9 mouse cellular contexts compared by ENCODE assay signal in genomic region chr17:86437516-86438277, GRCm38 (mm10).
A peak's percentile ranks its signal among the peaks of the same experiment; 100 is the strongest.
DNase-seq lines count a peak whose midpoint lies in the region; ATAC-seq and TF ChIP-seq lines count a peak whose summit lies in the region.
"Had no signal": no experiment of that assay in that cellular context is flagged by ENCODE, and none has a peak within 500 bp of the region (broad histone marks: within the 10 kb centered on the region; RNA-seq: fewer than 3 reads in every experiment).

No protein-coding gene starts in this region.

- H3K4me2 ChIP-seq in heart, embryonic 16.5 days (ENCODE audit: low read depth, low read length), result peak overlapping the region; percentile 69
- no peak overlapping the region for H3K4me2 ChIP-seq in forebrain, embryonic 11.5 days (ENCODE audit: low read depth, low read length, severe bottlenecking)
- H3K4me2 ChIP-seq: lung, embryonic 14.5 days had no signal

- TF ChIP-seq POLR2A in cerebellum, adult 2 months (IDR thresholded peaks at IDR 0.05; ENCODE audit: borderline replicate concordance, insufficient read depth, low read length), result no peak

- peaks cover 48% of the 10 kb centered on the region for H3K4me1 ChIP-seq in cerebellum, adult 2 months (ENCODE audit: control insufficient read depth, insufficient read depth, low read length)
- peaks cover 53% of the 10 kb centered on the region for H3K4me1 ChIP-seq in heart, embryonic 16.5 days (ENCODE audit: control insufficient read depth, insufficient read depth, low read length)
- H3K4me1 ChIP-seq in forebrain, embryonic 11.5 days (replicated peaks; ENCODE audit: control insufficient read depth, insufficient read depth, low read length), result no peaks in the 10 kb centered on the region

- no peaks in the 10 kb centered on the region for H3K27me3 ChIP-seq in cerebellum, adult 2 months (ENCODE audit: control insufficient read depth, insufficient read depth, low read length)
- H3K27me3 ChIP-seq in heart, embryonic 16.5 days (ENCODE audit: control insufficient read depth, insufficient read depth, low read length), result no peaks in the 10 kb centered on the region
- H3K27me3 ChIP-seq in forebrain, embryonic 11.5 days (ENCODE audit: control insufficient read depth, insufficient read depth, low read length), result no peaks in the 10 kb centered on the region

- H3K27ac ChIP-seq in cerebellum, adult 2 months (ENCODE audit: insufficient read depth, low read length), result peak overlapping the region; percentile 92
- H3K27ac ChIP-seq in heart, embryonic 16.5 days (ENCODE audit: low read length), result peak overlapping the region; percentile 93
- H3K27ac ChIP-seq in forebrain, embryonic 11.5 days (ENCODE audit: low read depth, low read length), result no peak overlapping the region

- no peaks in the 10 kb centered on the region for H3K36me3 ChIP-seq in heart, embryonic 16.5 days (ENCODE audit: control insufficient read depth, insufficient read depth)
- H3K36me3 ChIP-seq in forebrain, embryonic 11.5 days (ENCODE audit: control insufficient read depth, insufficient read depth, low read length), result no peaks in the 10 kb centered on the region

- ATAC-seq in heart, embryonic 16.5 days (replicated peaks; ENCODE audit: extremely low read depth, insufficient read depth, low FRiP score), result 0 out of 2 replicates have a peak, but pooled peaks have one; percentile 42
- no peak for ATAC-seq in forebrain, embryonic 11.5 days (replicated peaks; ENCODE audit: low FRiP score)

- DNase-seq in gastrocnemius, adult 18-20 months (ENCODE audit: low spot score), result peak; percentile 82
- DNase-seq in gastrocnemius, postnatal 4 days (ENCODE audit: low spot score in 2 of 2), result no peak
- DNase-seq in cerebellum, adult 2 months, result peak; percentile 60 to 80
- DNase-seq in lung, postnatal 36 days, result peak; percentile 41
- DNase-seq in telencephalon, adult 2 months (ENCODE audit: low read depth, low spot score), result peak; percentile 92
- DNase-seq in forebrain, embryonic 11.5 days (ENCODE audit: low spot score), result no peak
- no peak for DNase-seq in ovary, adult 18-20 months (ENCODE audit: low spot score)
- DNase-seq: lung, embryonic 14.5 days had no signal

- TF ChIP-seq CTCF in cerebellum, adult 2 months (IDR thresholded peaks at IDR 0.05; ENCODE audit: borderline replicate concordance, insufficient read depth, low read depth, low read length), result no peak

- peak overlapping the region; percentile 68 for H3K9ac ChIP-seq in heart, embryonic 16.5 days (ENCODE audit: low read length)
- no peak overlapping the region for H3K9ac ChIP-seq in forebrain, embryonic 11.5 days (ENCODE audit: low read length)
- H3K9ac ChIP-seq: lung, embryonic 14.5 days had no signal

- peak overlapping the region; percentile 22 for H3K4me3 ChIP-seq in cerebellum, adult 2 months (replicated peaks; ENCODE audit: insufficient read depth, low read depth, low read length)
- peak overlapping the region; percentile 38 for H3K4me3 ChIP-seq in heart, embryonic 16.5 days (ENCODE audit: low read length)
- no peak overlapping the region for H3K4me3 ChIP-seq in forebrain, embryonic 11.5 days (ENCODE audit: low read depth, low read length)

- H3K9me3 ChIP-seq in heart, embryonic 16.5 days (replicated peaks; ENCODE audit: control insufficient read depth, low read length), result peaks cover 4% of the 10 kb centered on the region; the same call in 1 of the 2 replicates
- no peaks in the 10 kb centered on the region for H3K9me3 ChIP-seq in forebrain, embryonic 11.5 days (ENCODE audit: control insufficient read depth, low read length)

- WGBS in cerebellum, adult 2 months, result 22% methylated on average over 20 of the region's 20 CpGs
- WGBS in heart, embryonic 16.5 days, result 52% methylated on average over 20 of the region's 20 CpGs
- 86% methylated on average over 20 of the region's 20 CpGs for WGBS in forebrain, embryonic 11.5 days

Comparison
In these comparisons a context has a peak if more than half of its experiments do, and no peak if none do; other contexts are left out.
1. DNase-seq: peak in gastrocnemius, adult 18-20 months (single experiment), cerebellum, adult 2 months (2 of 2), lung, postnatal 36 days (single experiment) and telencephalon, adult 2 months (single experiment); none in gastrocnemius, postnatal 4 days (0 of 2), forebrain, embryonic 11.5 days (single experiment) and ovary, adult 18-20 months (single experiment).